Comparison of ENCODE assay signal across 17 mouse cellular contexts in genomic region chr10:117829472-117830155, GRCm38 (mm10). TPM values are rescaled to one million over a fixed set of nuclear protein-coding genes. Genes with fewer than 3 reads are reported as not detected.
DNase-seq lines count a peak whose midpoint lies in the region; ATAC-seq and TF ChIP-seq lines count a peak whose summit lies in the region.
"Had no signal": no experiment of that assay in that cellular context is flagged by ENCODE, and none has a peak within 500 bp of the region (broad histone marks: within the 10 kb centered on the region; RNA-seq: fewer than 3 reads in every experiment).

No protein-coding gene starts in this region.

- H3K4me2 ChIP-seq in liver, postnatal 0 days (ENCODE audit: low read depth, low read length), result 0 out of 2 replicates have a peak overlapping the region, but pooled peaks have one; percentile 7
- H3K4me2 ChIP-seq in liver, embryonic 11.5 days, result no peak overlapping the region
- H3K4me2 ChIP-seq in stomach, postnatal 0 days (replicated peaks; ENCODE audit: low read depth), result no peak overlapping the region
- H3K4me2 ChIP-seq: lung, embryonic 14.5 days; neural tube, embryonic 13.5 days had no signal

- H3K4me1 ChIP-seq in liver, postnatal 0 days (ENCODE audit: insufficient read depth), result peaks cover 36% of the 10 kb centered on the region
- peaks cover 41% of the 10 kb centered on the region for H3K4me1 ChIP-seq in liver, embryonic 11.5 days (replicated peaks; ENCODE audit: control insufficient read depth, insufficient read depth, low read length)
- H3K4me1 ChIP-seq in stomach, postnatal 0 days (replicated peaks; ENCODE audit: control insufficient read depth, insufficient read depth), result 0 out of 2 replicates have a peak, but pooled peaks cover 3% of the 10 kb centered on the region
- H3K4me1 ChIP-seq: midbrain, embryonic 10.5 days had no signal

- H3K4me3 ChIP-seq in liver, postnatal 0 days (ENCODE audit: low read depth, low read length), result no peak overlapping the region
- H3K4me3 ChIP-seq in liver, embryonic 11.5 days (ENCODE audit: low read depth, low read length), result no peak overlapping the region
- no peak overlapping the region for H3K4me3 ChIP-seq in stomach, postnatal 0 days (ENCODE audit: low read depth, low read length)
- H3K4me3 ChIP-seq: midbrain, embryonic 10.5 days; neural tube, embryonic 13.5 days had no signal

- no peak for DNase-seq in liver, postnatal 0 days
- no peak for DNase-seq in liver, embryonic 11.5 days (ENCODE audit: low spot score)
- DNase-seq in CD4-positive, CD25-positive, alpha-beta regulatory T cell, adult 2 months (ENCODE audit: low read depth, low spot score), result peak; percentile 67
- DNase-seq in naive thymus-derived CD4-positive, alpha-beta T cell, adult 2 months (ENCODE audit: low read depth), result peak; percentile 81
- no peak for DNase-seq in stomach, postnatal 0 days (ENCODE audit: low spot score)
- DNase-seq in frontal cortex, postnatal 14 days (ENCODE audit: low spot score in 2 of 2), result no peak
- DNase-seq in layer of hippocampus, postnatal 14 days (ENCODE audit: low spot score in 2 of 2), result no peak
- DNase-seq: adrenal gland, postnatal 10 days; cerebellum, adult 8-10 months; heart, postnatal 4 days; layer of hippocampus, adult 9-11 months; lung, embryonic 14.5 days; thymus, adult 2 months had no signal

- H3K27me3 ChIP-seq in liver, postnatal 0 days (ENCODE audit: insufficient read depth, low read length), result no peaks in the 10 kb centered on the region
- no peaks in the 10 kb centered on the region for H3K27me3 ChIP-seq in liver, embryonic 11.5 days (replicated peaks; ENCODE audit: control insufficient read depth, insufficient read depth, low read length)
- H3K27me3 ChIP-seq in stomach, postnatal 0 days (ENCODE audit: control insufficient read depth, insufficient read depth, low read length), result no peaks in the 10 kb centered on the region
- H3K27me3 ChIP-seq: neural tube, embryonic 13.5 days had no signal

- no peaks in the 10 kb centered on the region for H3K36me3 ChIP-seq in liver, postnatal 0 days (replicated peaks; ENCODE audit: insufficient read depth, low read length)
- no peaks in the 10 kb centered on the region for H3K36me3 ChIP-seq in liver, embryonic 11.5 days (ENCODE audit: control insufficient read depth, insufficient read depth, low read length)
- H3K36me3 ChIP-seq in stomach, postnatal 0 days (ENCODE audit: control insufficient read depth, insufficient read depth, low read length), result no peaks in the 10 kb centered on the region
- H3K36me3 ChIP-seq: midbrain, embryonic 10.5 days; neural tube, embryonic 13.5 days had no signal

- 0 out of 2 replicates have a peak overlapping the region, but pooled peaks have one; percentile 14 for H3K27ac ChIP-seq in liver, postnatal 0 days (ENCODE audit: low read depth)
- H3K27ac ChIP-seq in liver, embryonic 11.5 days (ENCODE audit: low read depth, low read length), result no peak overlapping the region
- no peak overlapping the region for H3K27ac ChIP-seq in stomach, postnatal 0 days (replicated peaks)
- H3K27ac ChIP-seq: hindbrain, postnatal 0 days; midbrain, embryonic 10.5 days; neural tube, embryonic 13.5 days had no signal

- no peaks in the 10 kb centered on the region for H3K9me3 ChIP-seq in liver, postnatal 0 days (ENCODE audit: low read length)
- H3K9me3 ChIP-seq in liver, embryonic 11.5 days (ENCODE audit: control insufficient read depth, low read length), result no peaks in the 10 kb centered on the region
- no peaks in the 10 kb centered on the region for H3K9me3 ChIP-seq in stomach, postnatal 0 days (ENCODE audit: control insufficient read depth, low read length)
- H3K9me3 ChIP-seq: midbrain, embryonic 10.5 days; neural tube, embryonic 13.5 days had no signal

- 77% methylated on average over 7 of the region's 7 CpGs for WGBS in liver, postnatal 0 days (ENCODE audit: insufficient replicate concordance)
- 84% methylated on average over 7 of the region's 7 CpGs for WGBS in liver, embryonic 11.5 days
- 90% methylated on average over 7 of the region's 7 CpGs for WGBS in stomach, postnatal 0 days

- TF ChIP-seq EP300 in liver, postnatal 0 days (IDR thresholded peaks at IDR 0.05; ENCODE audit: low read depth), result no peak
- no peak for TF ChIP-seq EP300 in stomach, postnatal 0 days (optimal IDR thresholded peaks at IDR 0.05)

- no peak for TF ChIP-seq CTCF in liver, postnatal 0 days (IDR thresholded peaks at IDR 0.05; ENCODE audit: low read depth)
- TF ChIP-seq CTCF in stomach, postnatal 0 days (IDR thresholded peaks at IDR 0.05; ENCODE audit: low read depth), result no peak

- H3K9ac ChIP-seq in liver, postnatal 0 days (replicated peaks), result no peak overlapping the region
- H3K9ac ChIP-seq in liver, embryonic 11.5 days (ENCODE audit: low read depth, low read length), result no peak overlapping the region
- no peak overlapping the region for H3K9ac ChIP-seq in stomach, postnatal 0 days (ENCODE audit: low read length)
- H3K9ac ChIP-seq: lung, embryonic 14.5 days; neural tube, embryonic 13.5 days had no signal

- no peak for ATAC-seq in liver, postnatal 0 days
- ATAC-seq in liver, embryonic 11.5 days (replicated peaks; ENCODE audit: low FRiP score), result no peak
- ATAC-seq in common myeloid progenitor, adult 5-6 weeks (replicated peaks; ENCODE audit: low read depth, poor library complexity, severe bottlenecking), result peak; percentile 31; the same call in 1 of the 2 replicates
- no peak for ATAC-seq in stomach, postnatal 0 days (ENCODE audit: low FRiP score, low TSS enrichment)
- ATAC-seq: hindbrain, postnatal 0 days had no signal

RNA-seq across cellular contexts. Expression of gene Rap1b, which starts 16.2 kb away (rescaled TPM):
- polyA plus RNA-seq in liver, postnatal 0 days (2015; fragmentation: Nextera tagmentation; extraction: Ambion mirVana), result 103 and 105 TPM in 2 replicates
- 252 and 292 TPM in 2 replicates for polyA plus RNA-seq in liver, embryonic 11.5 days (2014; fragmentation: Nextera tagmentation; extraction: Ambion mirVana)
- total RNA-seq in common myeloid progenitor, adult 5-6 weeks (2017), result 152 and 155 TPM in 2 replicates
- 130 and 132 TPM in 2 replicates for polyA plus RNA-seq in stomach, postnatal 0 days (2015; fragmentation: Nextera tagmentation; extraction: Ambion mirVana)
- total RNA-seq in layer of hippocampus, postnatal 14 days (2021), result 10 to 100 TPM; 79.4 to 86.1 TPM

RNA-seq across cellular contexts. Expression of gene Nup107, which starts 37.1 kb away (rescaled TPM):
- polyA plus RNA-seq in liver, postnatal 0 days (2015; fragmentation: Nextera tagmentation; extraction: Ambion mirVana), result 12.9 and 15.0 TPM in 2 replicates
- polyA plus RNA-seq in liver, embryonic 11.5 days (2014; fragmentation: Nextera tagmentation; extraction: Ambion mirVana), result 102 and 120 TPM in 2 replicates
- 126 and 151 TPM in 2 replicates for total RNA-seq in common myeloid progenitor, adult 5-6 weeks (2017)
- polyA plus RNA-seq in stomach, postnatal 0 days (2015; fragmentation: Nextera tagmentation; extraction: Ambion mirVana), result 14.4 and 16.5 TPM in 2 replicates
- total RNA-seq in layer of hippocampus, postnatal 14 days (2021), result 10 to 100 TPM; 14.4 to 17.0 TPM

Comparison
In these comparisons a context has a peak if more than half of its experiments do, and no peak if none do; other contexts are left out.
1. DNase-seq: peak in CD4-positive, CD25-positive, alpha-beta regulatory T cell, adult 2 months (single experiment) and naive thymus-derived CD4-positive, alpha-beta T cell, adult 2 months (single experiment); none in liver, postnatal 0 days (single experiment), liver, embryonic 11.5 days (single experiment), stomach, postnatal 0 days (single experiment), frontal cortex, postnatal 14 days (0 of 2) and layer of hippocampus, postnatal 14 days (0 of 2).